Mouse (Mus musculus) heart, postnatal 14 days (tissue): ENCODE results near the gene Col4a6. TPM values are rescaled to one million over a fixed set of nuclear protein-coding genes. Genes with fewer than 3 reads are reported as not detected.

Experiments used
- DNase-seq, 2 experiments: peaks; one replicate each; pipeline ENCODE4 v3.0.0; 2021 to 2022
- intact Hi-C: fragments of 180-260 bp; cut with DNase I; formaldehyde crosslinking; loops from one replicate; pipeline ENCODE4 v1.15.1; 2025
- total RNA-seq, 2 experiments: library from RNA; stranded (reverse); gene quantifications; 2 replicates each; pipeline ENCODE4 v1.2.3; 2021

Gene Col4a6
- total RNA-seq, 2 experiments from 2014 or later, result 2.4 to 5.2 TPM

DNA sequence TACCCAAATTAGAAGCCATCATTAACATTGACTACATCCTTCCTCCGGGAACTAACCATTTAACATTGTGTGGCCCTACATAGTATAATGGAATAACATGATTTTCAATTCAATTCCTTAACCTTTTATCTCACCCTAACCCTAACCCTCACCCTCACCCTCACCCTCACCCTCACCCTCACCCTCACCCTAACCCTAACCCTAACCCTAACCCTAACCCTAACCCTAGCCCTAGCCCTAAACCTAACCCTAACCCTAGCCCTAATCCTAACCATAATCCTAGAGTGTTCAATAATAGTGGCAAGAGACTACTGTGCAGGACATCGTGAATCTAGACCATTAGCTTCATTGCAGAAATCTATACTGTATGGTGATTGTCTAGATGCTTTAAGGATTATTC lies 197.5 kb downstream of the Col4a6 start:
- DNase-seq, result no peak
- intact Hi-C loops, result no loop called here

DNA sequence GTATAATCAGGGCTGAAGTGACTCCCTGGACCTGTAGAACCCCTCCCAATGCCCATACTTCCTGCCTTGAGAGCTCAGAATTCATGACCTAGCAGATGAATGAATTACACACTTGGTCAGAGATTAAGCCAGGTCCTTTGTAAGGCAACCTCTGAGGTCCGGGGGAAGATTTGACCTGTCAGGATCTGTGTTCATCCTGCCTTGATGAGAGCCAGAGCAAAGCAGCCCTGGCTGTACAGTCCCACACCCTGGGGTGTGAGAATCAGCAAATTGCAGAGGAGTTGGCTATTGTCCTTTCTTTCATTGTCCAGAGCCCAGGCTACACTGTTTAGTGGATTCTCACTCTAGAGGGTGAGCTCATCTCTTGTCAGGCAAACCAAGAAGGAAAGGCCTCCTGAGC lies 207.9 kb downstream of the Col4a6 start:
- DNase-seq, result no peak
- intact Hi-C loops, result no loop called here

DNA sequence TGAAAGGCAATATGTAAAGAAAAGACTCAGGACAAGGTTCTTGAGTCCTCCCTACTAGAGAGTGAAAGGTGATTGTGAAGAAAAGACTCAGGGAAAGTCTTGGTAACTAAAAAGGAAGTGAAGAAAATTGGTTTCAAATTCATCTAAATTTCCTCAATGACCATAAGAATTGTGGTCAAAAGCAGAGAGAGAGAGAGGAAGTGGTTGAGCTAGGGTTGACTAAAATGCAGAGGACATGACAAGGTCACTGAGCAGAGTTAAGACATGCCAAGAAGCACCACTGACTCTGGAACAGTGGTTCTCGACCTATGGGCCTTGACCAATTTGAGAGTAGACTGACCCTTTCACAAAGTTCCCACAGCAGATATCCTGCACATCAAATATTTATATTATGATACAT lies 224.2 kb downstream of the Col4a6 start:
- no peak for DNase-seq
- intact Hi-C loops, result no loop called here

DNA sequence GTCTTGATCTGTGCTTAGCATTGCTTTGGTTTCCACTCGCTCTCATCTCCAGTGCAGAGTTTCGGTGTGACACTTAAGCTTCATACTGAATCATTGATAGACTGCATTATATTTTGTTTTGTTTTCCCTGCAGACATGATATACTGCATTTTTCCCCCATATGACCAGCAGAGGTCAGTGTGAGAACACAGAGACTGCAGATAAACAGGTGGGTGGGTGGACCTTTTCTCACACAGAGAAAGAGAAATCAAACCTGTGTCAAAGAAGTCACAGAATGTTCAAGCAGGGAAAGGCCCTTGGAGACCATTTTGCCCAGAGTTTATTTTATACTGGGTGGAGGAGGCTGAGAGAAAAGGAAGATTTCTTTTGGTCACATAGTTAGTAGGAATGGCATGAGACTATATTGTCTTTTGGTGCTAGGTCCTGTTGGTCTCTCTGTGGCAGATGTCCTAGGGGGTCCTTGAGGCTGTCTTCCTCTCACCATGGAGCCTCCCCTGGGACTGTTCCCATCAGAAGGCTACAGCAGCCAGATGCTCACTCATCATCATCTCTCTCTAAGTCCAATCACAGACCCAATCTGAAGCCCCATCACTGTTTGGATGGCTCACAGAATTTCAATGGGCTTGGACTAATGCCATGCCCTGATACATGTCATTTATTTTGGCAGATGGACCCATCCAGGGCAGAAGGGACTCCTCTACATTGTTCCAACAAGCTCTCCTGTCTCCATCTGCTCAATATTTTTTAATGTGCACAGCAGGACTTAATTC lies 237.1 kb downstream of the Col4a6 start:
- intact Hi-C loops, result no loop called here
- peak; percentile 3 to 25 for DNase-seq

DNA sequence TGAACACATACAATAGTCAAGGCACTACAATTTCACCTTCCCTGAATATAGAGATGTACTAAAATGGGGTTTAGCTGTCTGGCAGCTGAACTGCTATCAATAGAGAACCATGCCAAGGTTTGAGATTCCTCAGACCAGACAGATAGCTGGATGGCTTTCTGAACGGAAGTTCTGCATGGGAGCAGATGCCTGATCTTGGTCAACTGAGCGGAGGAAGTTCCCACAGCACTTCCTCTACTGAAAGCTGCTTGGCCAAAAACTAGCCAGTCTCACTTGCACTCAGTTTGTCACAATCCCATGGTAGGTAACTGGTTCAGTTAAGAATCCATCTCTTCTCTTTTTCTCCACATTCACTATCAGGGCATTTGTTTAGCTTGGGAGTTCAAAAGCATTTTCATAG lies 245.7 kb downstream of the Col4a6 start:
- intact Hi-C loops, result no loop called here
- no peak for DNase-seq

DNA sequence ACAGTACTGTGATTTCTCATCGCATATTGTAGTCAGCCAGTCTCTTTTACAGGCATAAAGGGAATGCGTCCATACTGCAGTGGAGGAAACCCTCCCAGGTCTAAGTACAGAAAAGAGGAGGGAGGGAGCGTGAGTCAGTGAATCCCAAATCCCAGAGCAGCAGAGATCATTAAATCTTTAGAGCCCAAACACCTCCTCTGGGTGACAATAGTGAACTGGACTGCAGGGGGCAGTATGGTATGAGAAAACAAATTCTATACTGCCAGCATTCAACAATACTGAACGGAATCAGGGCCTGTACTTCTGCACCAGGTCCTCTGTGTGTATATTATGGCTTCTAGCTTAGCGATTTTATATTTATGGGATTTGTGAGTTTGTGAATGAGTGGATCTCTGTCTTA lies 261.1 kb downstream of the Col4a6 start:
- peak; percentile 24 to 53 for DNase-seq
- intact Hi-C loops, result loop anchor here (10.0 kb wide), 1 partner anchor 882 kb away; no protein-coding TSS in a partner anchor

DNA sequence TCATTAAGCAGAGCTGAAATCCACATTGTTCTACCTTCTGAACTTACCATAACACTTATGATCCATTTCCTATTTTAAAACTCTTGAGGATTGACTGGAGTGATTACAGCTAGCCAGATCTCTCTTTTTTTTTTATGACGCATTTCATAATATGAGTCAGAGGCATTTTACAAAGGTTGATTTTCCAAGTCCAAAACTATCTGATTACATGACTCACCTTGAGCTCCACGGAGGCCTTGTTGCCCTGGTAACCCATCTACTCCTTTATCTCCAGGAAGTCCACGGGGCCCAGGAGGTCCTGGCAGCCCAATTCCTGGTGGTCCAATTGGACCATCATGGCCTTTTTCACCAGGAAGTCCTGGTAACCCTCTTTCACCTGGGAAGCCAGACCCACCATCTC lies 274.9 kb downstream of the Col4a6 start:
- no peak for DNase-seq
- intact Hi-C loops, result no loop called here

DNA sequence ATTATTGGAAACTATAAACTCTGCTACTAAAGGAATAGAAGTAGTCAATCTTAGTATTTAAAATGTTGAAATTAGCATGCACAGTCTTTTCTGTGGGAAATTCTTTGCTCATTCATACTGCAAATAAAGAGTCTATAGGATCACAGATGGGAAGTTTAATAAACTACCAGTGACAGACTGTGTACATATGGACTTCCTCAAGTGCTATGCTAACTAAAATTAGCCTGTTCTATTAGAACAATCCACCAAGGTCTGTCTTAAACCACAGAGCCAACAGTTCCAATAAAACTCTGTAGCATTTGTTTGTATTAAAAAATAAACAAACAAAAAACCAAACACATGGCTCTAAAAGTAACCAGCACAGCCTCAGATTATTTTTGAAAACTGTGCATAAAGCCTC lies 278.8 kb downstream of the Col4a6 start:
- DNase-seq, result no peak

DNA sequence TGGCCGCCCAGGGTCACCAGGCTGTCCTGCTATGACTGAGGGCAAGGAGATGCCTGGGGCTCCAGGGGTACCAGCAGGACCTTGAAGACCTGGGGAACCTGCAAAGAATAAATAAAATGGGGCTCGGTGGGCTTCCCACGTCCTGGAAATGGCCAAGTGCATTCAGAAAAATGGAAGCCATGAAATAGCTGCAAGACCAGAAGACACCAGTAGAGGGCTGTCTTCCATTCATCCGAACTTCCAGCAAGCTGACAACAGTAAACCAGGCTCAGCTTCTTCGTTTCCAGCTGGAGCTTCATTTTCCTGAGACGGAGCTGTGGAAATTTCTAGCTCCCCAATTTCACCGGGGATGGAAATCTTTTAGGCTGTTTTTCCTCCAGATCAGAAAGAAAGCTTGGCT lies 298.5 kb downstream of the Col4a6 start:
- intact Hi-C loops, result no loop called here
- peak; percentile 14 to 40 for DNase-seq

More for the DNA sequence above, 278.8 kb downstream of the Col4a6 start:
- intact Hi-C loops, result no loop called here

DNA sequence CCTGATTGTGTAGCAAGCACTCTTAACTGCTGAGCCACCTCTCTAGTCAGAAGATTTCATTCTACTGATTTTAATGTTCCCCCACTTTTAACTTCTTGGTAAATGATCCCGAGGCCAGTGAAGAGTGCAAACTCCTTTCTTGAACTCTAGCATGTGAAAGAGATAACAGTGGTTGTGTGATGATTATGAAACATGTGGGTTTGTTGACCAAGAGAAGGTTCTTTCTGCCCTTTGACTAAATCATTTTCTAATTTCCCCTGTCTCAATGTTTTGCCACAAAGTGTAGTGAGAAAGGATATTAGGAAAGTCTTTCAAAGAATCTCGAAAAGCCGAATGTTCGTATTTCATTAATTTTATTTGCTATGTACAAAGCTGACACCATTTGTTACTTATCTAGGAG lies 308.8 kb downstream of the Col4a6 start:
- DNase-seq, result no peak
- intact Hi-C loops, result no loop called here

DNA sequence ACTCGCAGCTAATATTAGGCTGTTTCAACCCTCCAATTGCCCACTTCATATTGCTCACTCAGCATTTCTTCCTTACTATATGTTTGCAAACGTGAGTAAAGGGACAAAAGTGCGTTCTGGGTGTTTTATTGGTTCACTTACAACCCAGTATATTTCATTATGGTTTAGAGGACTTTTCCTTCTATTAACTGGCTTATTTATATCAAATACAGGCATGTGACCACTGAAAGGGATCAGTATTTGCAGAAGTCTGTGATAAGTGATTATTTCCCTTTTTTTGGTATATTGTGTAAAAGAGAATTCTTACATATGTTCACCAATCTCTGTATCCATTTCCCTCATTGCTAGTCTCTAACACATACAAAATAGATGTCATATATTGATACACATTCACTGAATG lies 313.5 kb downstream of the Col4a6 start:
- intact Hi-C loops, result no loop called here
- no peak for DNase-seq

DNA sequence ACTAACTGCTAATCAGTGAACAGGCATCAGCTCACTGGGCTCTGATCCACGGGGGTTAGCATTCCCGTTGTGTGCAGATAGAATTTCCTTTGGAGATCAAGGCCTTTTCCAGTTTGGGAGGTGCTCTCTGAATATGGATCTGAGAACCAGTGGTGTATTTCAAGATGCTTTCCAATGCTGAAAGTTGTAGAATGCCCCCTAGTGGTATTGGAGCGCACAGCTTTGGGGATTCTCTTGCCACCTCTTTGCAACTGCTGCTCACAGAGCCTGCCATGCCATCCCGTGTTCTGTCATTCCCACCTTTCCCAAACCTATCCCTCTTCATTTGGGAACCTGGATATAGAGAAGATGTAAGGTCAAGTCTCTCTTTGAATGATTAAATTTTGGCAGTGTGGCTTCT lies 315.7 kb downstream of the Col4a6 start:
- peak in 1 of 2 experiments; percentile 20 for DNase-seq
- intact Hi-C loops, result no loop called here

DNA sequence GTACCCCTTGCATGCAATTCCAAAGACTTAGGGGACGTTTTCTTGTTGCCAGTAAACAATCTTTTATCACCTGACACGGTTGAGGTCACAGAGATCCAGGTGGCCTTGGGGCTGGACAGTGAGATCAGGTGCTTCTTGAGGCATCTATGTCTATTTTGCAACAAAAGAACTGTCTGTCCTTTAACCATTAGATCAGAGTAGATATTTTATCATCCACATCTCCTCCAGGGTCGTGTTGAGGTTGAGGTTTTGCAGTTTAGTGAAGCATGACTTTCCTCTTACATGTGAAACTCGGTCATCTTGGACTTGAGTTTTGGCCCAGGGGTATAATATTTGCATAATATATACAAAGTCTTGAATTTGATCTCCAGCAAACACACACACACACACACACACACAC lies 316.2 kb downstream of the Col4a6 start:
- intact Hi-C loops, result no loop called here
- no peak for DNase-seq

DNA sequence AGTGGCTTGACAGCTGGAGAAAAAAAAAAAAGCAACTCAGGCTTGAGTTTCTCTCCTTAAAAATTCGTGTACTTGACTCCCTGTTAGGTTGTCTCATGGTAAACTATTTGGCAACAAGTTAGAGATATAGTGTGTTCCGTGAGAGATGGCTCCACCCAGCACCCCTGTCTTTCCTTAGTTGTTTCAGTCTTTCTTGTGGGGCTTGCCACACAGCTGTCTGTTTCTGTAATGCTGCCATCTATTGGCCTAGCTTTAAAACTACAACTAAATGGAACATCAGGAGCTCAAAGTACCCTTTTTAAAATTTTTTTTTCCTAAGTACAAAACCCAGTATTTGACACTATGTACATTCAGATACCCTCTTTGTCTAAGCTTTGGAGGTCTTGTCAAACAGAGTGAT lies 317.2 kb downstream of the Col4a6 start:
- DNase-seq, result no peak
- intact Hi-C loops, result no loop called here

DNA sequence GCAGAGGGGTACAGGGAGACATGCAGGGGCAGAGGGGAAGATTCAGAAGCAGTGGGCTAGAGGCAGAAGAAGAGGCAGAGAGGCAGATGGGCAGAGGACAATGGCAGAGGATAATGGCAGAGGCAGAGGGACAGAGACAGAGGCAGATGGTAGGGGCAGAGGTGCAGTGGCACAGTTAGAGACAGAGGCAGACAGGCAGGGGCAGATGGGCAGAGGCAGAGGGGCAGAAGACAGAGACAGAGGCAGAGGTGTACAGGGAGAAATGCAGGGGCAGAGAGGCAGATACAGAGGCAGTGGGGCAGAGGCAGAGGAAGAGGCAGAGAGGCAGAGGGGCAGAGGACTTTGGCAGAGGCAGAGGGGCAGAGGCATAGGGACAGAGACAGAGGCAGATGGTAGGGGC lies 322.7 kb downstream of the Col4a6 start:
- no peak for DNase-seq
- intact Hi-C loops, result no loop called here

DNA sequence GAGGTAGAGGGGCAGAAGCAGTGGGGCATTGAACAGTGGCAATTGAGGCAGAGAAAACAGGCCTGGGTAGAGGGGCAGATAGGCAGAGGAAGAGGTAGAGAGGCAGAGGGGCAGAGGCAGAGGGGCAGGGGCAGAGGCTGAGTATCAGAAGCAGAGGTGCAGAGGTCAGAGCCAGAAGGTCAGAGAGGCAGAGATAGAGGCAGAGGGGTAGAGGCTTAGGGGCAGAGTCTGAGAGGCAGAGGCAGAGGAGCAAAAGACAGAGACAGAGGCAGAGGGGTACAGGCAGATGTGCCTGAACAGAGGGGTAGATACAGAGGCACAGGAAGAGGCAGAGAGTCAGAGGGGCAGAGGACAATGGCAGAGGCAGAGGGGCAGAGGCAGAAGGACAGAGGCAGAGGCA lies 323.6 kb downstream of the Col4a6 start:
- no peak for DNase-seq
- intact Hi-C loops, result no loop called here

DNA sequence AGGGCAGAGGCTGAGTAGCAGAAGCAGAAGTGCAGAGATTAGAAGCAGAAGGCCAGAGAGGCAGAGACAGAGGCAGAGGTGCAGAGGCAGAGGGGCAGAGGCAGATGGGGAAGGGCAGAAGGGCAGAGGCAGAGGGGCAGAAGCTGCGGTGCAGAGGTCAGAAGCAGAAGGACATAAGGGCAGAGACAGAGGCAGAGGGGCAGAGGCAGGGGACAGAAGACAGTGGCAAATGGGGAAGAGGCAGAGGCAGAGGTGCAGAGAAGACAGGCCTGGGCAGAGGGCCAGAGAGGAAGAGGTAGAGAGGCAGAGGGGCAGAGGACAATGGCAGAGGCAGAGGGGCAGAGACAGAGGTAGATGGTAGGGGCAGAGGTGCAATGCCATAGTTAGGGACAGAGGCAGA lies 324.2 kb downstream of the Col4a6 start:
- DNase-seq, result no peak
- intact Hi-C loops, result no loop called here

Other genes starting within 250 kb of the Col4a6 start
- gene Col4a5, start 1.3 kb upstream of the Col4a6 start, total RNA-seq, result 10 to 100 TPM; 61.0 to 73.5 TPM